Mouse (Mus musculus): ENCODE results near the gene Dis3. TPM values are rescaled to one million over a fixed set of nuclear protein-coding genes. Genes with fewer than 3 reads are reported as not detected.

Dis3 gene
- total and polyA plus RNA-seq, 3 experiments: 33.9 to 92.6 (median 69.4) TPM

GRCm38 (mm10) chr14:99121584-99122339 is 22.2 kb upstream of the Dis3 start:
- H3K27ac ChIP-seq (ENCODE audit: insufficient read depth, low read depth): no peak overlapping the region
- no peaks in the 10 kb centered on the region for H3K27me3 ChIP-seq (replicated peaks)
- DNase-seq (ENCODE audit: extremely low read depth): no peak
- H3K79me2 ChIP-seq (replicated peaks; ENCODE audit: control insufficient read depth, extremely low read depth, insufficient read depth, poor library complexity, severe bottlenecking): 0 out of 2 replicates have a peak, but pooled peaks cover 1% of the 10 kb centered on the region
- in situ Hi-C loops (cut with MboI; ENCODE audit: low pct_ligation_motif_present, low pct_unique_long_range_greater_than_20kb, low sequenced_read_pairs): no loop called here
- H3K9me3 ChIP-seq (replicated peaks; ENCODE audit: low read length): no peaks in the 10 kb centered on the region
- H3K36me3 ChIP-seq (replicated peaks in 1 of 2; ENCODE audit: control insufficient read depth in 1 of 2, insufficient read depth in 1 of 2, low read length in 1 of 2): peaks cover 21 to 59% of the 10 kb centered on the region in 2 experiments
- no peak overlapping the region for H3K4me3 ChIP-seq (replicated peaks in 1 of 3; ENCODE audit: low read depth in 2 of 3, low read length in 2 of 3, poor library complexity in 1 of 3)
- H3K9ac ChIP-seq (ENCODE audit: insufficient read depth, low read depth): no peak overlapping the region
- dilution Hi-C loops (cut with MboI; ENCODE audit: extremely low pct_ligation_motif_present, extremely low pct_unique_long_range_greater_than_20kb, low sequenced_read_pairs): no loop called here
- H3K4me2 ChIP-seq (ENCODE audit: insufficient read depth, low read depth, poor library complexity, severe bottlenecking): no peak overlapping the region
- TF ChIP-seq IRF4 (IDR thresholded peaks at IDR 0.05; ENCODE audit: low read depth, low read length) (no peak), ZKSCAN1 (IDR thresholded peaks at IDR 0.05; ENCODE audit: borderline replicate concordance, low read depth, low read length) (no peak), TCF12 (IDR thresholded peaks at IDR 0.05; ENCODE audit: low read depth, low read length) (no peak), ZC3H11A (IDR thresholded peaks at IDR 0.05; ENCODE audit: low read depth, low read length) (no peak), HCFC1 (IDR thresholded peaks at IDR 0.05; ENCODE audit: low read depth, low read length) (no peak), TBP (conservative IDR thresholded peaks at IDR 0.05; ENCODE audit: low read depth, low read length) (no peak), GABPA (IDR thresholded peaks at IDR 0.05; ENCODE audit: insufficient replicate concordance, low read depth, low read length) (no peak), UBTF (IDR thresholded peaks at IDR 0.05; ENCODE audit: low read depth, low read length) (no peak), BHLHE40 (IDR thresholded peaks at IDR 0.05; ENCODE audit: low read depth, low read length) (no peak), MXI1 (IDR thresholded peaks at IDR 0.05; ENCODE audit: low read depth, low read length) (no peak), MAZ (IDR thresholded peaks at IDR 0.05; ENCODE audit: low read depth, low read length) (no peak), MAX (IDR thresholded peaks at IDR 0.05; ENCODE audit: low read length) (no peak), MEF2A (IDR thresholded peaks at IDR 0.05; ENCODE audit: borderline replicate concordance, low read depth, low read length) (no peak)
- H3K4me1 ChIP-seq (ENCODE audit: control insufficient read depth in 1 of 2, insufficient read depth in 2 of 2): no peaks in the 10 kb centered on the region

GRCm38 (mm10) chr14:99117576-99117975 is 18.0 kb upstream of the Dis3 start:
- Histone ChIP-seq H3K4me3 (replicated peaks in 1 of 3; ENCODE audit: low read depth in 2 of 3, low read length in 2 of 3, poor library complexity in 1 of 3) (no peak overlapping the region), H3K4me2 (ENCODE audit: insufficient read depth, low read depth, poor library complexity, severe bottlenecking) (no peak overlapping the region), H3K27ac (ENCODE audit: insufficient read depth, low read depth) (no peak overlapping the region), H3K9ac (ENCODE audit: insufficient read depth, low read depth) (no peak overlapping the region), H3K36me3 (replicated peaks in 1 of 2; ENCODE audit: control insufficient read depth in 1 of 2, insufficient read depth in 1 of 2, low read length in 1 of 2) (peaks cover 32 to 77% of the 10 kb centered on the region in 2 experiments), H3K27me3 (replicated peaks) (no peaks in the 10 kb centered on the region), H3K4me1 (ENCODE audit: control insufficient read depth in 1 of 2, insufficient read depth in 2 of 2) (no peaks in the 10 kb centered on the region), H3K79me2 (replicated peaks; ENCODE audit: control insufficient read depth, extremely low read depth, insufficient read depth, poor library complexity, severe bottlenecking) (0 out of 2 replicates have a peak, but pooled peaks cover 1% of the 10 kb centered on the region), H3K9me3 (replicated peaks; ENCODE audit: low read length) (no peaks in the 10 kb centered on the region)
- TF ChIP-seq RAD21 (IDR thresholded peaks at IDR 0.05; ENCODE audit: low read depth, low read length) (peak; percentile 28), UBTF (IDR thresholded peaks at IDR 0.05; ENCODE audit: low read depth, low read length) (no peak), ELF1 (IDR thresholded peaks at IDR 0.05; ENCODE audit: low read depth, low read length) (no peak), POLR2A (IDR thresholded peaks at IDR 0.05; ENCODE audit: low read depth, low read length) (no peak), HCFC1 (IDR thresholded peaks at IDR 0.05; ENCODE audit: low read depth, low read length) (no peak), IRF4 (IDR thresholded peaks at IDR 0.05; ENCODE audit: low read depth, low read length) (no peak), CTCF (conservative IDR thresholded peaks at IDR 0.05 in 1 of 2, IDR thresholded peaks at IDR 0.05 in 1 of 2; ENCODE audit: low read depth in 2 of 2, low read length in 2 of 2) (peak in 1 of 2 experiments; percentile 29; a peak in 2 of 4 replicates), ZC3H11A (IDR thresholded peaks at IDR 0.05; ENCODE audit: low read depth, low read length) (no peak)
- dilution Hi-C loops (cut with MboI; ENCODE audit: extremely low pct_ligation_motif_present, extremely low pct_unique_long_range_greater_than_20kb, low sequenced_read_pairs): no loop called here
- in situ Hi-C loops (cut with MboI; ENCODE audit: low pct_ligation_motif_present, low pct_unique_long_range_greater_than_20kb, low sequenced_read_pairs): no loop called here
- no peak for DNase-seq (ENCODE audit: extremely low read depth)
